Mouse (Mus musculus) heart, adult 2 months (tissue): Measurements from ENCODE around the gene Tor1aip1. TPM values are rescaled to one million over a fixed set of nuclear protein-coding genes. Genes with fewer than 3 reads are reported as not detected.

Experiments used
- DNase-seq, 2 experiments: peaks; one replicate each; pipeline ENCODE4 v3.0.0; 2021
- H3K27ac ChIP-seq: fragments of 200-600 bp; 2 replicates; pipeline ENCODE4 v1.8.1; 2022
- H3K27me3 ChIP-seq: fragments of 200-500 bp; 2 replicates; pipeline ENCODE4 v1.6.1; 2012; ENCODE audit warnings: mild to moderate bottlenecking, low read length, inconsistent platforms, mixed read lengths; ENCODE audit not compliant: control insufficient read depth, insufficient read depth
- H3K36me3 ChIP-seq: fragments of 200-500 bp; 2 replicates; pipeline ENCODE4 v1.6.1; 2012; ENCODE audit warnings: low read length, inconsistent platforms; ENCODE audit not compliant: control insufficient read depth, insufficient read depth
- H3K4me1 ChIP-seq: fragments of 200-500 bp; 2 replicates; pipeline ENCODE4 v1.6.1; 2011; ENCODE audit warnings: low read length; ENCODE audit not compliant: control insufficient read depth, insufficient read depth
- H3K4me3 ChIP-seq: fragments of 200-600 bp; 2 replicates; pipeline ENCODE4 v1.8.1; 2022
- H3K79me2 ChIP-seq: fragments of 200-500 bp; replicated peaks from 2 replicates; pipeline ENCODE4 v1.6.1; 2012; ENCODE audit warnings: mild to moderate bottlenecking, inconsistent platforms, low read length, moderate library complexity, mixed read lengths; ENCODE audit not compliant: control insufficient read depth, insufficient read depth
- H3K9ac ChIP-seq: fragments of 200-500 bp; 2 replicates; pipeline ENCODE4 v1.6.1; 2012; ENCODE audit warnings: low read depth, mild to moderate bottlenecking, control low read depth, inconsistent platforms, low read length, mixed read lengths
- CTCF ChIP-seq: fragments of 200-600 bp; IDR thresholded peaks from 2 replicates; pipeline ENCODE4 v1.8.1; 2022; ENCODE audit warnings: antibody characterized with exemption, mild to moderate bottlenecking, moderate library complexity
- EP300 ChIP-seq: fragments of 200-500 bp; IDR thresholded peaks from 2 replicates; pipeline ENCODE4 v1.6.1; 2011; ENCODE audit warnings: low read depth, low read length, control low read depth; ENCODE audit not compliant: insufficient read depth
- POLR2A ChIP-seq: fragments of 200-500 bp; IDR thresholded peaks from 2 replicates; pipeline ENCODE4 v1.6.1; 2011; ENCODE audit warnings: mild to moderate bottlenecking, low read depth, low read length, control low read depth; ENCODE audit not compliant: insufficient read depth
- WGBS: fragments of 180-500 bp; shearing (Covaris S2); methylation state at CpG from one replicate; pipeline ENCODE4 v1.1.7; 2018; 5-methylcytosine and 5-hydroxymethylcytosine counted together
- intact Hi-C: fragments of 180-260 bp; cut with DNase I; formaldehyde crosslinking; loops from one replicate; pipeline ENCODE4 v1.15.1; 2025
- polyA plus RNA-seq: library from polyadenylated mRNA; depleted of rRNA; stranded (reverse); fragments of >200 nt; gene quantifications from 2 replicates; pipeline ENCODE4 v1.2.3, GENCODE M21; 2012
- total RNA-seq, 2 experiments: library from RNA; stranded (reverse); gene quantifications; 2 replicates each; pipeline ENCODE4 v1.2.3; 2021

Tor1aip1 gene
- total and polyA plus RNA-seq, 3 experiments = 33.0 to 91.2 (median 79.9) TPM

- WGBS = 60% methylated on average over 15 of the region's 15 CpGs
- no peaks in the 10 kb centered on the region; the same call in 1 of the 2 replicates for H3K4me1 ChIP-seq
- H3K4me3 ChIP-seq = no peak overlapping the region
- H3K9ac ChIP-seq = no peak overlapping the region
- H3K27me3 ChIP-seq = no peaks in the 10 kb centered on the region
- H3K27ac ChIP-seq = no peak overlapping the region
- H3K79me2 ChIP-seq = no peaks in the 10 kb centered on the region
- intact Hi-C loops = no loop called here
- no peaks in the 10 kb centered on the region for H3K36me3 ChIP-seq
- no peak for DNase-seq
- TF ChIP-seq CTCF (no peak), POLR2A (no peak), EP300 (no peak)
Measured at GRCm38 (mm10) chr1:156073169-156073821, 37.0 kb upstream of the Tor1aip1 start.

GRCm38 (mm10) chr1:156070106-156070505, 33.8 kb upstream of the Tor1aip1 start:
- Histone ChIP-seq H3K27ac (no peak overlapping the region), H3K9ac (no peak overlapping the region), H3K4me1 (peaks cover 2% of the 10 kb centered on the region), H3K79me2 (no peaks in the 10 kb centered on the region), H3K36me3 (no peaks in the 10 kb centered on the region; the same call in 1 of the 2 replicates), H3K4me3 (no peak overlapping the region), H3K27me3 (no peaks in the 10 kb centered on the region)
- DNase-seq = no peak
- TF ChIP-seq POLR2A (no peak), CTCF (no peak), EP300 (no peak)
- WGBS = 53% methylated on average over 14 of the region's 14 CpGs
- intact Hi-C loops = no loop called here

- 46% methylated on average over 3 of the region's 3 CpGs for WGBS
- no peak for DNase-seq
- Histone ChIP-seq H3K79me2 (no peaks in the 10 kb centered on the region), H3K27me3 (no peaks in the 10 kb centered on the region), H3K9ac (no peak overlapping the region), H3K4me3 (no peak overlapping the region), H3K27ac (no peak overlapping the region), H3K36me3 (no peaks in the 10 kb centered on the region; the same call in 1 of the 2 replicates), H3K4me1 (peaks cover 2% of the 10 kb centered on the region)
- intact Hi-C loops = no loop called here
- TF ChIP-seq POLR2A (no peak), CTCF (no peak), EP300 (no peak)
Measured at GRCm38 (mm10) chr1:156066133-156066532, 29.9 kb upstream of the Tor1aip1 start.

- TF ChIP-seq CTCF = no peak
- TF ChIP-seq POLR2A = no peak
- no peak for TF ChIP-seq EP300
- Histone ChIP-seq H3K4me3 (no peak overlapping the region), H3K9ac (no peak overlapping the region), H3K4me1 (peaks cover 2% of the 10 kb centered on the region), H3K27ac (no peak overlapping the region), H3K79me2 (no peaks in the 10 kb centered on the region), H3K27me3 (no peaks in the 10 kb centered on the region), H3K36me3 (no peaks in the 10 kb centered on the region; the same call in 1 of the 2 replicates)
- no peak for DNase-seq
- WGBS = 89% methylated on average over 4 of the region's 4 CpGs
- intact Hi-C loops = no loop called here
Measured at GRCm38 (mm10) chr1:156062193-156062592, 25.9 kb upstream of the Tor1aip1 start.

GRCm38 (mm10) chr1:156058207-156058606, 21.9 kb upstream of the Tor1aip1 start:
- TF ChIP-seq POLR2A (no peak), CTCF (no peak), EP300 (no peak)
- H3K36me3 ChIP-seq = peaks cover 5% of the 10 kb centered on the region; the same call in 1 of the 2 replicates
- no peak overlapping the region for H3K9ac ChIP-seq
- 0 out of 2 replicates have a peak, but pooled peaks cover 2% of the 10 kb centered on the region for H3K79me2 ChIP-seq
- H3K27ac ChIP-seq = no peak overlapping the region
- intact Hi-C loops = no loop called here
- no peaks in the 10 kb centered on the region for H3K27me3 ChIP-seq
- H3K4me1 ChIP-seq = no peaks in the 10 kb centered on the region
- WGBS = 77% methylated on average over 2 of the region's 2 CpGs
- H3K4me3 ChIP-seq = no peak overlapping the region
- no peak for DNase-seq

GRCm38 (mm10) chr1:156046688-156047087, 10.4 kb upstream of the Tor1aip1 start:
- TF ChIP-seq POLR2A (no peak), CTCF (no peak), EP300 (no peak)
- Histone ChIP-seq H3K9ac (no peak overlapping the region), H3K4me3 (no peak overlapping the region), H3K4me1 (peaks cover 7% of the 10 kb centered on the region), H3K36me3 (peaks cover 63% of the 10 kb centered on the region), H3K79me2 (peaks cover 4% of the 10 kb centered on the region), H3K27ac (no peak overlapping the region; the same call in 1 of the 2 replicates), H3K27me3 (no peaks in the 10 kb centered on the region)
- 41% methylated on average over 3 of the region's 3 CpGs for WGBS
- DNase-seq = no peak
- intact Hi-C loops = no loop called here
